Mouse (Mus musculus): Measurements from ENCODE around the gene Zfand2a. TPM values are rescaled to one million over a fixed set of nuclear protein-coding genes. Genes with fewer than 3 reads are reported as not detected.

Zfand2a gene
- polyA plus RNA-seq, 1 experiment from 2014 or later, result 9.1 TPM

- peak overlapping the region; percentile 92 for H3K4me3 ChIP-seq (ENCODE audit: low read depth, low read length)
- no peak overlapping the region for H3K9ac ChIP-seq (ENCODE audit: low read length)
- H3K4me2 ChIP-seq (ENCODE audit: low read depth, severe bottlenecking), result peak overlapping the region; percentile 88
- H3K27me3 ChIP-seq (ENCODE audit: control insufficient read depth, insufficient read depth, low read length), result no peaks in the 10 kb centered on the region
- 0 out of 2 replicates have a peak, but pooled peaks cover 6% of the 10 kb centered on the region for H3K4me1 ChIP-seq (ENCODE audit: control insufficient read depth, insufficient read depth, low read length)
- H3K36me3 ChIP-seq (ENCODE audit: control insufficient read depth, insufficient read depth, low read length), result peaks cover 11% of the 10 kb centered on the region
- 63% methylated on average over 14 of the region's 14 CpGs for WGBS
- H3K27ac ChIP-seq (replicated peaks; ENCODE audit: low read depth, low read length), result no peak overlapping the region
- DNase-seq (ENCODE audit: low spot score) (no peak), ATAC-seq (ENCODE audit: insufficient number of reproducible peaks, low FRiP score, low TSS enrichment, low read depth) (no peak)
- H3K9me3 ChIP-seq (ENCODE audit: control insufficient read depth, low read length), result no peaks in the 10 kb centered on the region
These were observed 1.0 kb downstream of the Zfand2a start for GRCm38 (mm10) chr5:139483171-139483848.

GRCm38 (mm10) chr5:139480406-139480805, 3.9 kb downstream of the Zfand2a start:
- 91% methylated on average over 10 of the region's 10 CpGs for WGBS
- no peak for ATAC-seq (ENCODE audit: insufficient number of reproducible peaks, low FRiP score, low TSS enrichment, low read depth)
- no peak overlapping the region for H3K9ac ChIP-seq (ENCODE audit: low read length)

GRCm38 (mm10) chr5:139479088-139479487, 5.3 kb downstream of the Zfand2a start:
- ATAC-seq (ENCODE audit: insufficient number of reproducible peaks, low FRiP score, low TSS enrichment, low read depth) (no peak), DNase-seq (ENCODE audit: low spot score) (no peak)
- 93% methylated on average over 8 of the region's 8 CpGs for WGBS
- 0 out of 2 replicates have a peak, but pooled peaks cover 6% of the 10 kb centered on the region for H3K4me1 ChIP-seq (ENCODE audit: control insufficient read depth, insufficient read depth, low read length)
- no peaks in the 10 kb centered on the region for H3K9me3 ChIP-seq (ENCODE audit: control insufficient read depth, low read length)
- H3K27ac ChIP-seq (replicated peaks; ENCODE audit: low read depth, low read length), result no peak overlapping the region
- no peak overlapping the region for H3K4me2 ChIP-seq (ENCODE audit: low read depth, severe bottlenecking)
- H3K36me3 ChIP-seq (ENCODE audit: control insufficient read depth, insufficient read depth, low read length), result peaks cover 17% of the 10 kb centered on the region
- H3K4me3 ChIP-seq (ENCODE audit: low read depth, low read length), result no peak overlapping the region
- no peaks in the 10 kb centered on the region for H3K27me3 ChIP-seq (ENCODE audit: control insufficient read depth, insufficient read depth, low read length)
- no peak overlapping the region for H3K9ac ChIP-seq (ENCODE audit: low read length)

More at GRCm38 (mm10) chr5:139480406-139480805, 3.9 kb downstream of the Zfand2a start:
- Histone ChIP-seq H3K27ac (replicated peaks; ENCODE audit: low read depth, low read length) (no peak overlapping the region), H3K27me3 (ENCODE audit: control insufficient read depth, insufficient read depth, low read length) (no peaks in the 10 kb centered on the region), H3K4me3 (ENCODE audit: low read depth, low read length) (no peak overlapping the region), H3K4me2 (ENCODE audit: low read depth, severe bottlenecking) (no peak overlapping the region), H3K4me1 (ENCODE audit: control insufficient read depth, insufficient read depth, low read length) (0 out of 2 replicates have a peak, but pooled peaks cover 6% of the 10 kb centered on the region), H3K36me3 (ENCODE audit: control insufficient read depth, insufficient read depth, low read length) (peaks cover 11% of the 10 kb centered on the region), H3K9me3 (ENCODE audit: control insufficient read depth, low read length) (no peaks in the 10 kb centered on the region)
- DNase-seq (ENCODE audit: low spot score), result no peak

- H3K4me2 ChIP-seq (ENCODE audit: low read depth, severe bottlenecking), result no peak overlapping the region
- no peak overlapping the region for H3K9ac ChIP-seq (ENCODE audit: low read length)
- no peak for ATAC-seq (ENCODE audit: insufficient number of reproducible peaks, low FRiP score, low TSS enrichment, low read depth)
- DNase-seq (ENCODE audit: low spot score), result no peak
- no peaks in the 10 kb centered on the region for H3K9me3 ChIP-seq (ENCODE audit: control insufficient read depth, low read length)
- no peak overlapping the region for H3K27ac ChIP-seq (replicated peaks; ENCODE audit: low read depth, low read length)
- H3K36me3 ChIP-seq (ENCODE audit: control insufficient read depth, insufficient read depth, low read length), result peaks cover 20% of the 10 kb centered on the region
- H3K4me1 ChIP-seq (ENCODE audit: control insufficient read depth, insufficient read depth, low read length), result no peaks in the 10 kb centered on the region
- WGBS, result 90% methylated on average over 9 of the region's 9 CpGs
- H3K4me3 ChIP-seq (ENCODE audit: low read depth, low read length), result no peak overlapping the region
- no peaks in the 10 kb centered on the region for H3K27me3 ChIP-seq (ENCODE audit: control insufficient read depth, insufficient read depth, low read length)
These were observed 9.6 kb downstream of the Zfand2a start for GRCm38 (mm10) chr5:139474741-139475140.

- Histone ChIP-seq H3K4me3 (ENCODE audit: low read depth, low read length) (no peak overlapping the region), H3K36me3 (ENCODE audit: control insufficient read depth, insufficient read depth, low read length) (peaks cover 6% of the 10 kb centered on the region; the same call in 1 of the 2 replicates), H3K4me2 (ENCODE audit: low read depth, severe bottlenecking) (no peak overlapping the region), H3K27me3 (ENCODE audit: control insufficient read depth, insufficient read depth, low read length) (no peaks in the 10 kb centered on the region), H3K4me1 (ENCODE audit: control insufficient read depth, insufficient read depth, low read length) (no peaks in the 10 kb centered on the region), H3K27ac (replicated peaks; ENCODE audit: low read depth, low read length) (no peak overlapping the region), H3K9ac (ENCODE audit: low read length) (no peak overlapping the region), H3K9me3 (ENCODE audit: control insufficient read depth, low read length) (no peaks in the 10 kb centered on the region)
- ATAC-seq (ENCODE audit: insufficient number of reproducible peaks, low FRiP score, low TSS enrichment, low read depth), result no peak
- 45% methylated on average over 5 of the region's 5 CpGs for WGBS
- no peak for DNase-seq (ENCODE audit: low spot score)
These were observed 16.4 kb downstream of the Zfand2a start for GRCm38 (mm10) chr5:139467998-139468397.

GRCm38 (mm10) chr5:139466801-139467200, 17.5 kb downstream of the Zfand2a start:
- Histone ChIP-seq H3K36me3 (ENCODE audit: control insufficient read depth, insufficient read depth, low read length) (peaks cover 4% of the 10 kb centered on the region; the same call in 1 of the 2 replicates), H3K4me1 (ENCODE audit: control insufficient read depth, insufficient read depth, low read length) (no peaks in the 10 kb centered on the region), H3K27ac (replicated peaks; ENCODE audit: low read depth, low read length) (no peak overlapping the region), H3K27me3 (ENCODE audit: control insufficient read depth, insufficient read depth, low read length) (no peaks in the 10 kb centered on the region), H3K4me2 (ENCODE audit: low read depth, severe bottlenecking) (no peak overlapping the region), H3K9me3 (ENCODE audit: control insufficient read depth, low read length) (no peaks in the 10 kb centered on the region), H3K9ac (ENCODE audit: low read length) (no peak overlapping the region), H3K4me3 (ENCODE audit: low read depth, low read length) (no peak overlapping the region)
- ATAC-seq (ENCODE audit: insufficient number of reproducible peaks, low FRiP score, low TSS enrichment, low read depth) (no peak), DNase-seq (ENCODE audit: low spot score) (no peak)
- WGBS, result 72% methylated on average over 4 of the region's 4 CpGs

GRCm38 (mm10) chr5:139466373-139466772, 18.0 kb downstream of the Zfand2a start:
- H3K4me2 ChIP-seq (ENCODE audit: low read depth, severe bottlenecking), result no peak overlapping the region
- no peaks in the 10 kb centered on the region for H3K9me3 ChIP-seq (ENCODE audit: control insufficient read depth, low read length)
- ATAC-seq (ENCODE audit: insufficient number of reproducible peaks, low FRiP score, low TSS enrichment, low read depth) (no peak), DNase-seq (ENCODE audit: low spot score) (no peak)
- no peak overlapping the region for H3K9ac ChIP-seq (ENCODE audit: low read length)
- 71% methylated on average over 2 of the region's 2 CpGs for WGBS
- H3K27ac ChIP-seq (replicated peaks; ENCODE audit: low read depth, low read length), result no peak overlapping the region
- no peaks in the 10 kb centered on the region for H3K27me3 ChIP-seq (ENCODE audit: control insufficient read depth, insufficient read depth, low read length)
- peaks cover 3% of the 10 kb centered on the region; the same call in 1 of the 2 replicates for H3K36me3 ChIP-seq (ENCODE audit: control insufficient read depth, insufficient read depth, low read length)
- H3K4me3 ChIP-seq (ENCODE audit: low read depth, low read length), result no peak overlapping the region
- H3K4me1 ChIP-seq (ENCODE audit: control insufficient read depth, insufficient read depth, low read length), result no peaks in the 10 kb centered on the region

GRCm38 (mm10) chr5:139464874-139465273, 19.5 kb downstream of the Zfand2a start:
- DNase-seq (ENCODE audit: low spot score), result no peak
- 82% methylated on average over 4 of the region's 4 CpGs for WGBS
- Histone ChIP-seq H3K4me2 (ENCODE audit: low read depth, severe bottlenecking) (no peak overlapping the region), H3K9me3 (ENCODE audit: control insufficient read depth, low read length) (no peaks in the 10 kb centered on the region), H3K27me3 (ENCODE audit: control insufficient read depth, insufficient read depth, low read length) (no peaks in the 10 kb centered on the region), H3K36me3 (ENCODE audit: control insufficient read depth, insufficient read depth, low read length) (no peaks in the 10 kb centered on the region), H3K27ac (replicated peaks; ENCODE audit: low read depth, low read length) (no peak overlapping the region), H3K9ac (ENCODE audit: low read length) (no peak overlapping the region), H3K4me1 (ENCODE audit: control insufficient read depth, insufficient read depth, low read length) (0 out of 2 replicates have a peak, but pooled peaks cover 3% of the 10 kb centered on the region), H3K4me3 (ENCODE audit: low read depth, low read length) (no peak overlapping the region)
- ATAC-seq (ENCODE audit: insufficient number of reproducible peaks, low FRiP score, low TSS enrichment, low read depth), result no peak

Measured in limb, embryonic 11.5 days (tissue).